Mouse (Mus musculus): ENCODE results near the gene Cldn34c3. TPM values are rescaled to one million over a fixed set of nuclear protein-coding genes. Genes with fewer than 3 reads are reported as not detected.
"Not testable (repeated sequence)": the region's sequence is repeated elsewhere in the genome, so short reads cannot be mapped to it uniquely, and the experiment has no call there.

Gene Cldn34c3
- total RNA-seq (2021): not detected
- long read RNA-seq, experiment 1: 0 reads
- long read RNA-seq, experiment 2: 0 reads

- not testable (repeated sequence) for DNase-seq (ENCODE audit: low spot score in 2 of 2)
These were observed at the start of gene Cldn34c3 for GRCm38 (mm10) chrX:123793365-123793764. Cldn34c3 (plus strand) TSS chrX:123793665.

Other genes with a start within 250 kb of the Cldn34c3 start
- 1 to 10 TPM in 1 of 2 experiments, not detected in 1; 6.6 TPM for gene Cldn34c2, start 212.0 kb upstream of the Cldn34c3 start, total RNA-seq (2021)
- not detected for gene Gm17467, start 88.9 kb upstream of the Cldn34c3 start, total RNA-seq (2021)

Data from adrenal gland, postnatal 4 days (tissue).